Mouse (Mus musculus) forebrain, embryonic 10.5 days (tissue): ENCODE measurements around the gene Lgr5. TPM values are rescaled to one million over a fixed set of nuclear protein-coding genes. Genes with fewer than 3 reads are reported as not detected.

ENCODE experiments used
- DNase-seq: peaks from one replicate; pipeline ENCODE4 v3.0.0-alpha.2; 2017; ENCODE audit warnings: low spot score; ENCODE audit errors: extremely low spot score
- H3K27ac ChIP-seq: fragments of 300-500 bp; sonication (generic); 2 replicates; pipeline ENCODE4 v1.5.1; 2016; ENCODE audit warnings: mild to moderate bottlenecking
- H3K27me3 ChIP-seq: fragments of 300-500 bp; sonication (generic); 2 replicates; pipeline ENCODE4 v1.6.1; 2016; ENCODE audit warnings: mild to moderate bottlenecking; ENCODE audit not compliant: poor library complexity, severe bottlenecking
- H3K36me3 ChIP-seq: fragments of 300-500 bp; sonication (generic); replicated peaks from 2 replicates; pipeline ENCODE4 v1.6.1; 2016; ENCODE audit warnings: mild to moderate bottlenecking, moderate library complexity
- H3K4me1 ChIP-seq: fragments of 300-500 bp; sonication (generic); 2 replicates; pipeline ENCODE4 v1.6.1; 2016
- H3K4me3 ChIP-seq: fragments of 300-500 bp; sonication (generic); 2 replicates; pipeline ENCODE4 v1.5.1; 2016; ENCODE audit warnings: mild to moderate bottlenecking, moderate library complexity
- H3K9me3 ChIP-seq: fragments of 300-500 bp; sonication (generic); 2 replicates; pipeline ENCODE4 v1.6.1; 2016; ENCODE audit warnings: mild to moderate bottlenecking, moderate library complexity
- WGBS: fragments of 180-500 bp; shearing (Covaris S2); methylation state at CpG from one replicate; pipeline ENCODE4 v1.1.7; 2016; 5-methylcytosine and 5-hydroxymethylcytosine counted together
- polyA plus RNA-seq: library from polyadenylated mRNA; unstranded; fragments of >200 nt; fragmentation: Nextera tagmentation; extraction: Ambion mirVana; gene quantifications from 2 replicates; pipeline ENCODE4 v1.2.1, GENCODE M21; 2016

Gene Lgr5
- polyA plus RNA-seq = 1.7 and 2.2 TPM in 2 replicates

GRCm38 (mm10) chr10:115587301-115587969 is at the start of gene Lgr5:
Gene Lgr5 (minus strand): TSS chr10:115587780.
- DNase-seq = peak; percentile 72
- H3K36me3 ChIP-seq = no peaks in the 10 kb centered on the region
- peaks cover 36% of the 10 kb centered on the region for H3K4me1 ChIP-seq
- no peaks in the 10 kb centered on the region for H3K9me3 ChIP-seq
- peak within 1 kb of the TSS; percentile 64 for H3K4me3 ChIP-seq
- peaks cover 94% of the 10 kb centered on the region for H3K27me3 ChIP-seq
- H3K27ac ChIP-seq = peak within 1 kb of the TSS; percentile 58; the same call in 1 of the 2 replicates
- under 1% methylated on average over 47 of the region's 47 CpGs for WGBS

- 93% methylated on average over 6 of the region's 6 CpGs for WGBS
- Histone ChIP-seq H3K4me1 (peaks cover 10% of the 10 kb centered on the region), H3K27ac (no peak overlapping the region), H3K36me3 (no peaks in the 10 kb centered on the region), H3K9me3 (no peaks in the 10 kb centered on the region), H3K27me3 (no peaks in the 10 kb centered on the region), H3K4me3 (no peak overlapping the region)
- no peak for DNase-seq
Observed at GRCm38 (mm10) chr10:115626678-115627077, 39.1 kb upstream of the Lgr5 start.

GRCm38 (mm10) chr10:115624957-115625356 is 37.4 kb upstream of the Lgr5 start:
- H3K36me3 ChIP-seq = no peaks in the 10 kb centered on the region
- H3K4me1 ChIP-seq = peaks cover 10% of the 10 kb centered on the region
- no peaks in the 10 kb centered on the region for H3K9me3 ChIP-seq
- H3K4me3 ChIP-seq = no peak overlapping the region
- DNase-seq = no peak
- H3K27me3 ChIP-seq = peaks cover 7% of the 10 kb centered on the region
- 92% methylated on average over 2 of the region's 2 CpGs for WGBS
- no peak overlapping the region for H3K27ac ChIP-seq

GRCm38 (mm10) chr10:115623956-115624671 is 36.5 kb upstream of the Lgr5 start:
- H3K27ac ChIP-seq = no peak overlapping the region
- no peaks in the 10 kb centered on the region for H3K9me3 ChIP-seq
- no peaks in the 10 kb centered on the region for H3K36me3 ChIP-seq
- no peak overlapping the region for H3K4me3 ChIP-seq
- H3K27me3 ChIP-seq = peaks cover 13% of the 10 kb centered on the region
- DNase-seq = no peak
- H3K4me1 ChIP-seq = peaks cover 10% of the 10 kb centered on the region
- 55% methylated on average over 15 of the region's 15 CpGs for WGBS

GRCm38 (mm10) chr10:115623481-115623880 is 35.9 kb upstream of the Lgr5 start:
- H3K4me3 ChIP-seq = no peak overlapping the region
- WGBS = 92% methylated on average over 7 of the region's 7 CpGs
- no peaks in the 10 kb centered on the region for H3K36me3 ChIP-seq
- H3K27ac ChIP-seq = no peak overlapping the region
- no peaks in the 10 kb centered on the region for H3K9me3 ChIP-seq
- H3K4me1 ChIP-seq = peaks cover 13% of the 10 kb centered on the region
- DNase-seq = no peak
- H3K27me3 ChIP-seq = peaks cover 20% of the 10 kb centered on the region

- no peaks in the 10 kb centered on the region for H3K36me3 ChIP-seq
- H3K4me1 ChIP-seq = peaks cover 11% of the 10 kb centered on the region
- no peaks in the 10 kb centered on the region for H3K9me3 ChIP-seq
- H3K27ac ChIP-seq = no peak overlapping the region
- H3K4me3 ChIP-seq = peak overlapping the region; percentile 42
- DNase-seq = no peak
- WGBS = 27% methylated on average over 15 of the region's 15 CpGs
- H3K27me3 ChIP-seq = peaks cover 42% of the 10 kb centered on the region
Observed at GRCm38 (mm10) chr10:115618288-115618856, 30.8 kb upstream of the Lgr5 start.

- Histone ChIP-seq H3K27ac (no peak overlapping the region), H3K4me3 (peak overlapping the region; percentile 42), H3K27me3 (peaks cover 42% of the 10 kb centered on the region), H3K9me3 (no peaks in the 10 kb centered on the region), H3K36me3 (no peaks in the 10 kb centered on the region), H3K4me1 (peaks cover 11% of the 10 kb centered on the region)
- 18% methylated on average over 12 of the region's 15 CpGs for WGBS
- DNase-seq = peak; percentile 26
Observed at GRCm38 (mm10) chr10:115617456-115618287, 30.1 kb upstream of the Lgr5 start.

GRCm38 (mm10) chr10:115595748-115596147 is 8.2 kb upstream of the Lgr5 start:
- Histone ChIP-seq H3K4me3 (no peak overlapping the region), H3K27me3 (peaks cover 48% of the 10 kb centered on the region)

GRCm38 (mm10) chr10:115593651-115594050 is 6.1 kb upstream of the Lgr5 start:
- DNase-seq = no peak
- Histone ChIP-seq H3K27me3 (peaks cover 69% of the 10 kb centered on the region), H3K9me3 (no peaks in the 10 kb centered on the region), H3K4me3 (no peak overlapping the region), H3K27ac (no peak overlapping the region), H3K4me1 (no peaks in the 10 kb centered on the region), H3K36me3 (no peaks in the 10 kb centered on the region)
- WGBS = 90% methylated on average over 6 of the region's 6 CpGs

More at GRCm38 (mm10) chr10:115595748-115596147, 8.2 kb upstream of the Lgr5 start:
- WGBS = 88% methylated on average over 1 of the region's 1 CpGs
- Histone ChIP-seq H3K4me1 (no peaks in the 10 kb centered on the region), H3K36me3 (no peaks in the 10 kb centered on the region), H3K9me3 (no peaks in the 10 kb centered on the region), H3K27ac (no peak overlapping the region)
- DNase-seq = no peak

GRCm38 (mm10) chr10:115593221-115593620 is 5.6 kb upstream of the Lgr5 start:
- peaks cover under 1% of the 10 kb centered on the region for H3K4me1 ChIP-seq
- no peaks in the 10 kb centered on the region for H3K9me3 ChIP-seq
- no peaks in the 10 kb centered on the region for H3K36me3 ChIP-seq
- DNase-seq = no peak
- peaks cover 73% of the 10 kb centered on the region for H3K27me3 ChIP-seq
- WGBS = 86% methylated on average over 11 of the region's 11 CpGs
- no peak overlapping the region for H3K4me3 ChIP-seq
- no peak overlapping the region for H3K27ac ChIP-seq

GRCm38 (mm10) chr10:115587979-115588378 is 399 bp upstream of the Lgr5 start:
- H3K4me3 ChIP-seq = peak overlapping the region; percentile 64
- H3K36me3 ChIP-seq = no peaks in the 10 kb centered on the region
- 0 out of 2 replicates have a peak overlapping the region, but pooled peaks have one; percentile 58 for H3K27ac ChIP-seq
- peaks cover 36% of the 10 kb centered on the region for H3K4me1 ChIP-seq
- no peaks in the 10 kb centered on the region for H3K9me3 ChIP-seq
- no peak for DNase-seq
- H3K27me3 ChIP-seq = peaks cover 93% of the 10 kb centered on the region
- WGBS = under 1% methylated on average over 7 of the region's 7 CpGs
